ENCODE assay signal across 25 mouse cellular contexts in the genomic region with DNA sequence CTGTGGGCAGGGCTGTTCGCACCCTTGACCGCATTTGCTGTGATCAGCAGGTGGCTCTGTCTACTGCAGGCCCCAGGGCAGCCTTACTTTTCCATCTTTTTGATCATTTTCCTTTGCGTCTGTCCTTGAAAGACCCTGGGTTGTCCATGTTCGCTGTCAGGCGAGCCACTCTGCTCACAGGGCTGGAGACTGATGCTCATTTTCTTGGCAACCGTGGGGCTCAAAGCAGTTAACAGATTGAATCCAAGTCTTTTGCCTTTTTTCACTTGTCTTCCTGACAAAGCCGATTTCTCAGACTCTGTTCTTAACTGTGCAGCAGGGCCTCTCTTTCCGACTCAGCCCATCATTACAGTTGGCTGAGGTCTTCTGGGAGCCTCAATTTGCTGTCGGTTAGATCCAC. TPM values are rescaled to one million over a fixed set of nuclear protein-coding genes. Genes with fewer than 3 reads are reported as not detected.
DNase-seq lines count a peak whose midpoint lies in the region; ATAC-seq and TF ChIP-seq lines count a peak whose summit lies in the region.
"Had no signal": no experiment of that assay in that cellular context is flagged by ENCODE, and none has a peak within 500 bp of the region (broad histone marks: within the 10 kb centered on the region; RNA-seq: fewer than 3 reads in every experiment).

No protein-coding gene starts in this region.

- no peak for TF ChIP-seq CTCF in forebrain, postnatal 0 days (IDR thresholded peaks at IDR 0.05; ENCODE audit: low read depth)
- no peak for TF ChIP-seq CTCF in intestine, postnatal 0 days (IDR thresholded peaks at IDR 0.05; ENCODE audit: low read depth)
- TF ChIP-seq CTCF in kidney, adult 2 months (conservative IDR thresholded peaks at IDR 0.05; ENCODE audit: insufficient read depth, insufficient read length, low read depth, low read length): no peak

- H3K4me1 ChIP-seq in forebrain, postnatal 0 days (ENCODE audit: insufficient read depth): peaks cover 5% of the 10 kb centered on the region; the same call in 1 of the 2 replicates
- peaks cover 3% of the 10 kb centered on the region; the same call in 1 of the 2 replicates for H3K4me1 ChIP-seq in forebrain, embryonic 14.5 days (ENCODE audit: control insufficient read depth, insufficient read depth, low read length)
- H3K4me1 ChIP-seq in intestine, embryonic 14.5 days (replicated peaks; ENCODE audit: control insufficient read depth, insufficient read depth, low read length): peaks cover 32% of the 10 kb centered on the region
- 0 out of 2 replicates have a peak, but pooled peaks cover 8% of the 10 kb centered on the region for H3K4me1 ChIP-seq in intestine, postnatal 0 days (replicated peaks; ENCODE audit: control insufficient read depth, insufficient read depth, low read length)
- H3K4me1 ChIP-seq in kidney, adult 2 months (ENCODE audit: control insufficient read depth, insufficient read depth, low read length): peaks cover 7% of the 10 kb centered on the region; the same call in 1 of the 2 replicates

- no peaks in the 10 kb centered on the region for H3K9me3 ChIP-seq in forebrain, postnatal 0 days (ENCODE audit: low read length)
- no peaks in the 10 kb centered on the region for H3K9me3 ChIP-seq in forebrain, embryonic 14.5 days (replicated peaks; ENCODE audit: control insufficient read depth, low read length)
- H3K9me3 ChIP-seq in intestine, embryonic 14.5 days (ENCODE audit: control insufficient read depth, low read length): no peaks in the 10 kb centered on the region
- no peaks in the 10 kb centered on the region for H3K9me3 ChIP-seq in intestine, postnatal 0 days (ENCODE audit: control insufficient read depth)
- H3K9me3 ChIP-seq: heart, embryonic 12.5 days; kidney, embryonic 15.5 days; limb, embryonic 13.5 days; liver, embryonic 13.5 days; megakaryocyte, embryonic 14.5 days; midbrain, embryonic 15.5 days; neural tube, embryonic 15.5 days had no signal

- no peak overlapping the region for H3K27ac ChIP-seq in forebrain, postnatal 0 days (ENCODE audit: low read depth, low read length)
- H3K27ac ChIP-seq in forebrain, embryonic 14.5 days (ENCODE audit: low read depth, low read length): no peak overlapping the region
- 0 out of 2 replicates have a peak overlapping the region, but pooled peaks have one; percentile 43 for H3K27ac ChIP-seq in intestine, embryonic 14.5 days (ENCODE audit: low read depth)
- H3K27ac ChIP-seq in intestine, postnatal 0 days (ENCODE audit: low read depth, low read length): no peak overlapping the region
- H3K27ac ChIP-seq in kidney, adult 2 months (ENCODE audit: insufficient read depth, low read depth, low read length): no peak overlapping the region
- H3K27ac ChIP-seq: liver, embryonic 13.5 days; midbrain, embryonic 15.5 days; neural tube, embryonic 15.5 days had no signal

- H3K9ac ChIP-seq in forebrain, postnatal 0 days: no peak overlapping the region
- no peak overlapping the region for H3K9ac ChIP-seq in forebrain, embryonic 14.5 days (ENCODE audit: low read length)
- H3K9ac ChIP-seq in intestine, embryonic 14.5 days (ENCODE audit: low read length): no peak overlapping the region
- H3K9ac ChIP-seq in intestine, postnatal 0 days (ENCODE audit: low read depth, low read length): no peak overlapping the region
- H3K9ac ChIP-seq: kidney, embryonic 15.5 days; limb, embryonic 13.5 days; liver, embryonic 13.5 days; midbrain, embryonic 15.5 days; neural tube, embryonic 15.5 days had no signal

- H3K4me2 ChIP-seq in forebrain, postnatal 0 days (ENCODE audit: low read depth): no peak overlapping the region
- H3K4me2 ChIP-seq in forebrain, embryonic 14.5 days (ENCODE audit: low read length): no peak overlapping the region
- no peak overlapping the region for H3K4me2 ChIP-seq in intestine, embryonic 14.5 days (ENCODE audit: low read length)
- H3K4me2 ChIP-seq in intestine, postnatal 0 days (replicated peaks; ENCODE audit: low read depth): no peak overlapping the region
- H3K4me2 ChIP-seq: heart, embryonic 12.5 days; kidney, embryonic 15.5 days; limb, embryonic 13.5 days; liver, embryonic 13.5 days; midbrain, embryonic 15.5 days; neural tube, embryonic 15.5 days had no signal

- H3K36me3 ChIP-seq in forebrain, postnatal 0 days (ENCODE audit: insufficient read depth): no peaks in the 10 kb centered on the region
- no peaks in the 10 kb centered on the region for H3K36me3 ChIP-seq in forebrain, embryonic 14.5 days (ENCODE audit: control insufficient read depth, insufficient read depth, low read length)
- no peaks in the 10 kb centered on the region for H3K36me3 ChIP-seq in intestine, embryonic 14.5 days (ENCODE audit: control insufficient read depth, insufficient read depth, low read length)
- H3K36me3 ChIP-seq in intestine, postnatal 0 days (ENCODE audit: control insufficient read depth, insufficient read depth): no peaks in the 10 kb centered on the region
- H3K36me3 ChIP-seq in kidney, adult 2 months (ENCODE audit: control insufficient read depth, insufficient read depth, low read length): no peaks in the 10 kb centered on the region
- H3K36me3 ChIP-seq: heart, embryonic 12.5 days; kidney, embryonic 15.5 days; limb, embryonic 13.5 days; liver, embryonic 13.5 days; midbrain, embryonic 15.5 days; neural tube, embryonic 15.5 days had no signal

- ATAC-seq in forebrain, postnatal 0 days: peak; percentile 60
- ATAC-seq in forebrain, embryonic 14.5 days: no peak
- no peak for ATAC-seq in intestine, embryonic 14.5 days (replicated peaks; ENCODE audit: low FRiP score, low TSS enrichment, low read depth)
- no peak for ATAC-seq in intestine, postnatal 0 days
- ATAC-seq: midbrain, embryonic 15.5 days had no signal

- no peak overlapping the region for H3K4me3 ChIP-seq in forebrain, postnatal 0 days (ENCODE audit: low read depth, low read length)
- no peak overlapping the region for H3K4me3 ChIP-seq in forebrain, embryonic 14.5 days (ENCODE audit: low read depth, low read length)
- H3K4me3 ChIP-seq in intestine, embryonic 14.5 days (ENCODE audit: low read depth, low read length): no peak overlapping the region
- H3K4me3 ChIP-seq in intestine, postnatal 0 days (ENCODE audit: low read depth, low read length): no peak overlapping the region
- H3K4me3 ChIP-seq in kidney, adult 2 months (ENCODE audit: insufficient read depth, low read depth, low read length): no peak overlapping the region
- H3K4me3 ChIP-seq: heart, embryonic 12.5 days; kidney, embryonic 15.5 days; limb, embryonic 13.5 days; liver, embryonic 13.5 days; midbrain, embryonic 15.5 days; neural tube, embryonic 15.5 days had no signal

- TF ChIP-seq POLR2A in kidney, adult 2 months (IDR thresholded peaks at IDR 0.05; ENCODE audit: low read depth, low read length): no peak

- DNase-seq in forebrain, postnatal 0 days: peak; percentile 57
- DNase-seq in forebrain, embryonic 14.5 days (ENCODE audit: low spot score): no peak
- DNase-seq in intestine, embryonic 14.5 days (ENCODE audit: low spot score): no peak
- peak; percentile 25 for DNase-seq in thymus, postnatal 0 days (ENCODE audit: low spot score)
- DNase-seq in thymus, postnatal 14 days: no peak
- DNase-seq in right cerebral cortex, postnatal 14 days: no peak
- DNase-seq in kidney, adult 2 months: no peak
- DNase-seq: adrenal gland, postnatal 10 days; cerebellum, postnatal 25 days; embryo, embryonic 11 days; gastrocnemius, postnatal 36 days; heart, postnatal 36 days; liver, embryonic 13.5 days; lung, postnatal 10 days had no signal

- WGBS in forebrain, postnatal 0 days: 44% methylated on average over 9 of the region's 9 CpGs
- WGBS in forebrain, embryonic 14.5 days: 64% methylated on average over 9 of the region's 9 CpGs
- 70% methylated on average over 9 of the region's 9 CpGs for WGBS in intestine, embryonic 14.5 days
- 69% methylated on average over 9 of the region's 9 CpGs for WGBS in intestine, postnatal 0 days
- WGBS in kidney, adult 2 months: 85% methylated on average over 9 of the region's 9 CpGs

- no peaks in the 10 kb centered on the region for H3K27me3 ChIP-seq in forebrain, postnatal 0 days (ENCODE audit: insufficient read depth, low read length)
- H3K27me3 ChIP-seq in forebrain, embryonic 14.5 days (replicated peaks; ENCODE audit: control insufficient read depth, insufficient read depth, low read length): peaks cover 2% of the 10 kb centered on the region; the same call in 1 of the 2 replicates
- no peaks in the 10 kb centered on the region for H3K27me3 ChIP-seq in intestine, embryonic 14.5 days (replicated peaks; ENCODE audit: control insufficient read depth, insufficient read depth, low read length)
- H3K27me3 ChIP-seq in intestine, postnatal 0 days (replicated peaks; ENCODE audit: control insufficient read depth, insufficient read depth, low read length): no peaks in the 10 kb centered on the region
- no peaks in the 10 kb centered on the region for H3K27me3 ChIP-seq in kidney, adult 2 months (replicated peaks; ENCODE audit: control insufficient read depth, insufficient read depth, low read length)
- H3K27me3 ChIP-seq: heart, embryonic 12.5 days; kidney, embryonic 15.5 days; limb, embryonic 13.5 days; liver, embryonic 13.5 days; neural tube, embryonic 15.5 days had no signal

RNA-seq across cellular contexts. Expression of a gene that starts 32.5 kb away (rescaled TPM):
- total RNA-seq in forebrain, postnatal 0 days (2014; rRNA removed): 32.8 and 39.1 TPM in 2 replicates
- 17.3 and 24.1 TPM in 2 replicates for polyA plus RNA-seq in forebrain, postnatal 0 days (2015; fragmentation: Nextera tagmentation; extraction: Ambion mirVana)
- polyA plus RNA-seq in forebrain, embryonic 14.5 days (2014; fragmentation: Nextera tagmentation; extraction: Ambion mirVana): 5.9 and 6.9 TPM in 2 replicates
- 2.8 and 2.9 TPM in 2 replicates for polyA plus RNA-seq in intestine, embryonic 14.5 days (2014; fragmentation: Nextera tagmentation; extraction: Ambion mirVana)
- 3.5 and 3.9 TPM in 2 replicates for polyA plus RNA-seq in intestine, postnatal 0 days (2015; fragmentation: Nextera tagmentation; extraction: Ambion mirVana)
- 5.5 and 6.0 TPM in 2 replicates for polyA plus RNA-seq in thymus, postnatal 0 days (2015; fragmentation: Nextera tagmentation; extraction: Ambion mirVana)
- polyA plus RNA-seq in kidney, adult 2 months (2012; rRNA removed): 8.0 and 9.1 TPM in 2 replicates

RNA-seq across cellular contexts. Expression of a gene that starts 43.4 kb away (rescaled TPM):
- 19.3 and 25.5 TPM in 2 replicates for total RNA-seq in forebrain, postnatal 0 days (2014; rRNA removed)
- 21.1 and 23.6 TPM in 2 replicates for polyA plus RNA-seq in forebrain, postnatal 0 days (2015; fragmentation: Nextera tagmentation; extraction: Ambion mirVana)
- polyA plus RNA-seq in forebrain, embryonic 14.5 days (2014; fragmentation: Nextera tagmentation; extraction: Ambion mirVana): 15.4 and 15.7 TPM in 2 replicates
- 25.7 and 28.6 TPM in 2 replicates for polyA plus RNA-seq in intestine, embryonic 14.5 days (2014; fragmentation: Nextera tagmentation; extraction: Ambion mirVana)
- 15.0 and 18.5 TPM in 2 replicates for polyA plus RNA-seq in intestine, postnatal 0 days (2015; fragmentation: Nextera tagmentation; extraction: Ambion mirVana)
- 20.0 and 22.7 TPM in 2 replicates for polyA plus RNA-seq in thymus, postnatal 0 days (2015; fragmentation: Nextera tagmentation; extraction: Ambion mirVana)
- polyA plus RNA-seq in kidney, adult 2 months (2012; rRNA removed): 16.8 and 22.6 TPM in 2 replicates

RNA-seq across cellular contexts. Expression of a gene that starts 51.4 kb away (rescaled TPM):
- 0.38 TPM in 1 of 2 replicates, not detected in the other for total RNA-seq in forebrain, postnatal 0 days (2014; rRNA removed)
- 0.27 TPM in 1 of 2 replicates, not detected in the other for polyA plus RNA-seq in forebrain, postnatal 0 days (2015; fragmentation: Nextera tagmentation; extraction: Ambion mirVana)
- polyA plus RNA-seq in forebrain, embryonic 14.5 days (2014; fragmentation: Nextera tagmentation; extraction: Ambion mirVana): 0.22 TPM in 1 of 2 replicates, not detected in the other
- polyA plus RNA-seq in intestine, embryonic 14.5 days (2014; fragmentation: Nextera tagmentation; extraction: Ambion mirVana): 0.99 TPM in 1 of 2 replicates, not detected in the other
- polyA plus RNA-seq in intestine, postnatal 0 days (2015; fragmentation: Nextera tagmentation; extraction: Ambion mirVana): 0.22 TPM in 1 of 2 replicates, not detected in the other
- 0.26 and 0.60 TPM in 2 replicates for polyA plus RNA-seq in thymus, postnatal 0 days (2015; fragmentation: Nextera tagmentation; extraction: Ambion mirVana)
- polyA plus RNA-seq in kidney, adult 2 months (2012; rRNA removed): not detected in 2 replicates
- polyA plus RNA-seq: forebrain, embryonic 11.5 days; frontal cortex, adult 2 months; large intestine, adult 2 months; liver, embryonic 13.5 days; spleen, adult 2 months had no signal

RNA-seq across cellular contexts. Expression of a gene that starts 54.0 kb away (rescaled TPM):
- 6.3 and 9.8 TPM in 2 replicates for total RNA-seq in forebrain, postnatal 0 days (2014; rRNA removed)
- 4.5 and 5.3 TPM in 2 replicates for polyA plus RNA-seq in forebrain, postnatal 0 days (2015; fragmentation: Nextera tagmentation; extraction: Ambion mirVana)
- 3.8 and 5.2 TPM in 2 replicates for polyA plus RNA-seq in forebrain, embryonic 14.5 days (2014; fragmentation: Nextera tagmentation; extraction: Ambion mirVana)
- 11.6 and 14.8 TPM in 2 replicates for polyA plus RNA-seq in intestine, embryonic 14.5 days (2014; fragmentation: Nextera tagmentation; extraction: Ambion mirVana)
- 2.1 and 3.8 TPM in 2 replicates for polyA plus RNA-seq in intestine, postnatal 0 days (2015; fragmentation: Nextera tagmentation; extraction: Ambion mirVana)
- 10.0 and 12.0 TPM in 2 replicates for polyA plus RNA-seq in thymus, postnatal 0 days (2015; fragmentation: Nextera tagmentation; extraction: Ambion mirVana)
- 11.8 and 37.9 TPM in 2 replicates for polyA plus RNA-seq in kidney, adult 2 months (2012; rRNA removed)

Comparison
In these comparisons a context has a peak if more than half of its experiments do, and no peak if none do; other contexts are left out.
1. DNase-seq: peak in forebrain, postnatal 0 days (single experiment) and thymus, postnatal 0 days (single experiment); none in forebrain, embryonic 14.5 days (single experiment), intestine, embryonic 14.5 days (single experiment), thymus, postnatal 14 days (single experiment), right cerebral cortex, postnatal 14 days (single experiment) and kidney, adult 2 months (single experiment).